Mouse (Mus musculus) hindbrain, postnatal 0 days (tissue): ENCODE results near the gene Lgi2. TPM values are rescaled to one million over a fixed set of nuclear protein-coding genes. Genes with fewer than 3 reads are reported as not detected.

Experiments used
- ATAC-seq: fragments of 200-750 bp; cut with Nextera tagmentation; 2 replicates; pipeline ENCODE4 v1.8.0; 2017; ENCODE audit warnings: mild to moderate bottlenecking, moderate TSS enrichment, moderate library complexity
- DNase-seq: peaks from one replicate; pipeline ENCODE4 v3.0.0-alpha.2; 2015; ENCODE audit warnings: low spot score
- H3K27ac ChIP-seq: fragments of 300-500 bp; sonication (generic); 2 replicates; pipeline ENCODE4 v1.5.1; 2014; ENCODE audit warnings: mild to moderate bottlenecking
- H3K27me3 ChIP-seq: fragments of 300-500 bp; sonication (generic); 2 replicates; pipeline ENCODE4 v1.6.1; 2014; ENCODE audit warnings: low read length, mixed read lengths; ENCODE audit not compliant: insufficient read depth
- H3K36me3 ChIP-seq: fragments of 300-500 bp; sonication (generic); 2 replicates; pipeline ENCODE4 v1.6.1; 2014; ENCODE audit warnings: low read length, mixed read lengths; ENCODE audit not compliant: insufficient read depth
- H3K4me1 ChIP-seq: fragments of 300-500 bp; sonication (generic); 2 replicates; pipeline ENCODE4 v1.6.1; 2014; ENCODE audit warnings: antibody characterized with exemption, low read length, mixed read lengths; ENCODE audit not compliant: insufficient read depth
- H3K4me2 ChIP-seq: fragments of 300-500 bp; sonication (generic); 2 replicates; pipeline ENCODE4 v1.6.1; 2014; ENCODE audit warnings: low read depth, mild to moderate bottlenecking, low read length, moderate library complexity, mixed read lengths
- H3K4me3 ChIP-seq: fragments of 300-500 bp; sonication (generic); 2 replicates; pipeline ENCODE4 v1.5.1; 2014; ENCODE audit warnings: low read length
- H3K9ac ChIP-seq: fragments of 300-500 bp; sonication (generic); replicated peaks from 2 replicates; pipeline ENCODE4 v1.6.1; 2014; ENCODE audit warnings: mild to moderate bottlenecking, low read length, moderate library complexity, mixed read lengths
- H3K9me3 ChIP-seq: fragments of 300-500 bp; sonication (generic); 2 replicates; pipeline ENCODE4 v1.6.1; 2016; ENCODE audit warnings: low read length, mixed read lengths
- CTCF ChIP-seq: IDR thresholded peaks from 2 replicates; pipeline ENCODE4 v1.5.1; 2016; ENCODE audit warnings: antibody characterized with exemption, control low read depth, low read depth
- WGBS: fragments of 180-500 bp; shearing (Covaris S2); extraction: QIAGEN DNeasy Blood & Tissue Kit; methylation state at CpG from one replicate; pipeline ENCODE4 v1.1.7; 2014; 5-methylcytosine and 5-hydroxymethylcytosine counted together
- polyA plus RNA-seq: library from polyadenylated mRNA; unstranded; fragments of >200 nt; fragmentation: Nextera tagmentation; extraction: Ambion mirVana; gene quantifications from 2 replicates; pipeline ENCODE4 v1.2.1, GENCODE M21; 2015
- total RNA-seq: library from RNA; depleted of rRNA; stranded (reverse); fragments of >200 nt; gene quantifications from 2 replicates; pipeline ENCODE4 v1.2.3, GENCODE M21; 2014; rRNA removed

The Lgi2 gene
- total and polyA plus RNA-seq, 2 experiments from 2014 or later = 11.6 to 19.9 TPM

GRCm38 (mm10) chr5:52504148-52504547, 62.1 kb downstream of the Lgi2 start:
- WGBS = 79% methylated on average over 11 of the region's 11 CpGs
- H3K27me3 ChIP-seq = no peaks in the 10 kb centered on the region
- no peaks in the 10 kb centered on the region for H3K9me3 ChIP-seq
- H3K4me1 ChIP-seq = no peaks in the 10 kb centered on the region
- no peak for TF ChIP-seq CTCF
- H3K4me3 ChIP-seq = no peak overlapping the region
- DNase-seq (peak; percentile 33), ATAC-seq (peak; percentile 55; the same call in 1 of the 2 replicates)
- H3K9ac ChIP-seq = no peak overlapping the region
- no peak overlapping the region for H3K4me2 ChIP-seq
- no peak overlapping the region for H3K27ac ChIP-seq
- H3K36me3 ChIP-seq = no peaks in the 10 kb centered on the region

GRCm38 (mm10) chr5:52495671-52496070, 70.6 kb downstream of the Lgi2 start:
- 47% methylated on average over 11 of the region's 14 CpGs for WGBS
- H3K27me3 ChIP-seq = no peaks in the 10 kb centered on the region
- no peaks in the 10 kb centered on the region for H3K9me3 ChIP-seq
- no peak overlapping the region for H3K4me3 ChIP-seq
- ATAC-seq (no peak), DNase-seq (peak; percentile 55)
- no peaks in the 10 kb centered on the region for H3K4me1 ChIP-seq
- no peaks in the 10 kb centered on the region for H3K36me3 ChIP-seq
- no peak overlapping the region for H3K27ac ChIP-seq
- no peak for TF ChIP-seq CTCF
- no peak overlapping the region for H3K4me2 ChIP-seq
- no peak overlapping the region for H3K9ac ChIP-seq

GRCm38 (mm10) chr5:52491496-52491895, 74.8 kb downstream of the Lgi2 start:
- ATAC-seq (no peak), DNase-seq (no peak)
- no peaks in the 10 kb centered on the region for H3K27me3 ChIP-seq
- no peak overlapping the region for H3K4me3 ChIP-seq
- no peaks in the 10 kb centered on the region for H3K4me1 ChIP-seq
- H3K9ac ChIP-seq = no peak overlapping the region
- TF ChIP-seq CTCF = no peak
- no peak overlapping the region for H3K27ac ChIP-seq
- H3K36me3 ChIP-seq = no peaks in the 10 kb centered on the region
- no peak overlapping the region for H3K4me2 ChIP-seq
- H3K9me3 ChIP-seq = no peaks in the 10 kb centered on the region
- 73% methylated on average over 6 of the region's 6 CpGs for WGBS

- WGBS = 79% methylated on average over 13 of the region's 13 CpGs
- H3K36me3 ChIP-seq = no peaks in the 10 kb centered on the region
Observed at GRCm38 (mm10) chr5:52487559-52488430, 78.5 kb downstream of the Lgi2 start.

More at GRCm38 (mm10) chr5:52487559-52488430, 78.5 kb downstream of the Lgi2 start:
- DNase-seq (no peak), ATAC-seq (no peak)
- H3K4me2 ChIP-seq = no peak overlapping the region
- H3K9me3 ChIP-seq = no peaks in the 10 kb centered on the region
- H3K4me3 ChIP-seq = no peak overlapping the region
- TF ChIP-seq CTCF = no peak
- H3K9ac ChIP-seq = no peak overlapping the region
- no peaks in the 10 kb centered on the region for H3K4me1 ChIP-seq
- no peak overlapping the region for H3K27ac ChIP-seq
- H3K27me3 ChIP-seq = no peaks in the 10 kb centered on the region

Other genes starting within 250 kb of the Lgi2 start
- gene Sod3, start 202.7 kb downstream of the Lgi2 start, total RNA-seq = 3.6 and 4.8 TPM in 2 replicates
- 6.5 and 6.6 TPM in 2 replicates for gene Sod3, start 202.7 kb downstream of the Lgi2 start, polyA plus RNA-seq
- 14.4 and 17.6 TPM in 2 replicates for gene Ccdc149, start 94.9 kb downstream of the Lgi2 start, total RNA-seq
- 14.5 and 15.6 TPM in 2 replicates for gene Ccdc149, start 94.9 kb downstream of the Lgi2 start, polyA plus RNA-seq
- 7.2 and 9.4 TPM in 2 replicates for gene Sepsecs, start 103.2 kb upstream of the Lgi2 start, total RNA-seq
- 4.5 and 6.1 TPM in 2 replicates for gene Sepsecs, start 103.2 kb upstream of the Lgi2 start, polyA plus RNA-seq
- 7.7 and 10.5 TPM in 2 replicates for gene Pi4k2b, start 175.1 kb upstream of the Lgi2 start, total RNA-seq
- 2.3 and 2.8 TPM in 2 replicates for gene Pi4k2b, start 175.1 kb upstream of the Lgi2 start, polyA plus RNA-seq
- gene Zcchc4, start 208.9 kb upstream of the Lgi2 start, total RNA-seq = 9.7 and 10.6 TPM in 2 replicates
- gene Zcchc4, start 208.9 kb upstream of the Lgi2 start, polyA plus RNA-seq = 6.7 and 6.9 TPM in 2 replicates